Mouse (Mus musculus): Measurements from ENCODE around the gene Kif19a. TPM values are rescaled to one million over a fixed set of nuclear protein-coding genes. Genes with fewer than 3 reads are reported as not detected.

Gene Kif19a
- 0.16 TPM in 1 of 2 replicates, not detected in the other for polyA plus RNA-seq (2014; fragmentation: Nextera tagmentation; extraction: Ambion mirVana)

- H3K4me2 ChIP-seq, result peak within 1 kb of the TSS; percentile 82
- DNase-seq (ENCODE audit: low spot score) (peak; percentile 70), ATAC-seq (replicated peaks; ENCODE audit: low FRiP score) (peak; percentile 81)
- no peak within 1 kb of the TSS for H3K27ac ChIP-seq (ENCODE audit: low read depth, low read length)
- 4% methylated on average over 49 of the region's 51 CpGs for WGBS
- H3K36me3 ChIP-seq (ENCODE audit: control insufficient read depth, insufficient read depth, low read length), result no peaks in the 10 kb centered on the region
- no peaks in the 10 kb centered on the region for H3K9me3 ChIP-seq (ENCODE audit: control insufficient read depth, low read length)
- peak within 1 kb of the TSS; percentile 23; the same call in 1 of the 2 replicates for H3K9ac ChIP-seq (ENCODE audit: low read depth, low read length)
- no peaks in the 10 kb centered on the region for H3K4me1 ChIP-seq (replicated peaks; ENCODE audit: control insufficient read depth, insufficient read depth, low read length)
- peaks cover 26% of the 10 kb centered on the region for H3K27me3 ChIP-seq (replicated peaks; ENCODE audit: control insufficient read depth, insufficient read depth, low read length)
- H3K4me3 ChIP-seq (ENCODE audit: low read depth, low read length), result peak within 1 kb of the TSS; percentile 47
These were observed at the start of gene Kif19a for GRCm38 (mm10) chr11:114764820-114765818. TSS of gene Kif19a (plus strand) at chr11:114765388.

GRCm38 (mm10) chr11:114715531-114715930 is 49.7 kb upstream of the Kif19a start:
- no peak for ATAC-seq (replicated peaks; ENCODE audit: low FRiP score)
- Histone ChIP-seq H3K36me3 (ENCODE audit: control insufficient read depth, insufficient read depth, low read length) (no peaks in the 10 kb centered on the region; the same call in 1 of the 2 replicates), H3K4me3 (ENCODE audit: low read depth, low read length) (no peak overlapping the region), H3K4me2 (no peak overlapping the region), H3K9ac (ENCODE audit: low read depth, low read length) (no peak overlapping the region), H3K9me3 (ENCODE audit: control insufficient read depth, low read length) (no peaks in the 10 kb centered on the region), H3K4me1 (replicated peaks; ENCODE audit: control insufficient read depth, insufficient read depth, low read length) (no peaks in the 10 kb centered on the region), H3K27ac (ENCODE audit: low read depth, low read length) (no peak overlapping the region), H3K27me3 (replicated peaks; ENCODE audit: control insufficient read depth, insufficient read depth, low read length) (no peaks in the 10 kb centered on the region)
- DNase-seq (ENCODE audit: low spot score), result no peak
- WGBS, result 76% methylated on average over 7 of the region's 7 CpGs

GRCm38 (mm10) chr11:114720535-114720934 is 44.7 kb upstream of the Kif19a start:
- H3K4me1 ChIP-seq (replicated peaks; ENCODE audit: control insufficient read depth, insufficient read depth, low read length), result no peaks in the 10 kb centered on the region
- H3K4me3 ChIP-seq (ENCODE audit: low read depth, low read length), result no peak overlapping the region
- no peak overlapping the region for H3K9ac ChIP-seq (ENCODE audit: low read depth, low read length)
- no peak overlapping the region for H3K27ac ChIP-seq (ENCODE audit: low read depth, low read length)
- no peak overlapping the region for H3K4me2 ChIP-seq
- WGBS, result 83% methylated on average over 10 of the region's 10 CpGs
- H3K36me3 ChIP-seq (ENCODE audit: control insufficient read depth, insufficient read depth, low read length), result no peaks in the 10 kb centered on the region
- DNase-seq (ENCODE audit: low spot score), result no peak
- H3K9me3 ChIP-seq (ENCODE audit: control insufficient read depth, low read length), result no peaks in the 10 kb centered on the region
- no peaks in the 10 kb centered on the region for H3K27me3 ChIP-seq (replicated peaks; ENCODE audit: control insufficient read depth, insufficient read depth, low read length)
- no peak for ATAC-seq (replicated peaks; ENCODE audit: low FRiP score)

GRCm38 (mm10) chr11:114722438-114722837 is 42.8 kb upstream of the Kif19a start:
- ATAC-seq (replicated peaks; ENCODE audit: low FRiP score), result no peak
- Histone ChIP-seq H3K27ac (ENCODE audit: low read depth, low read length) (no peak overlapping the region), H3K4me2 (no peak overlapping the region), H3K9me3 (ENCODE audit: control insufficient read depth, low read length) (no peaks in the 10 kb centered on the region), H3K27me3 (replicated peaks; ENCODE audit: control insufficient read depth, insufficient read depth, low read length) (peaks cover 9% of the 10 kb centered on the region), H3K36me3 (ENCODE audit: control insufficient read depth, insufficient read depth, low read length) (no peaks in the 10 kb centered on the region), H3K4me3 (ENCODE audit: low read depth, low read length) (no peak overlapping the region), H3K4me1 (replicated peaks; ENCODE audit: control insufficient read depth, insufficient read depth, low read length) (peaks cover 2% of the 10 kb centered on the region), H3K9ac (ENCODE audit: low read depth, low read length) (no peak overlapping the region)
- no peak for DNase-seq (ENCODE audit: low spot score)
- WGBS, result 77% methylated on average over 8 of the region's 8 CpGs

- Histone ChIP-seq H3K4me3 (ENCODE audit: low read depth, low read length) (no peak overlapping the region), H3K4me2 (no peak overlapping the region), H3K36me3 (ENCODE audit: control insufficient read depth, insufficient read depth, low read length) (no peaks in the 10 kb centered on the region), H3K4me1 (replicated peaks; ENCODE audit: control insufficient read depth, insufficient read depth, low read length) (peaks cover 4% of the 10 kb centered on the region), H3K9me3 (ENCODE audit: control insufficient read depth, low read length) (no peaks in the 10 kb centered on the region), H3K27ac (ENCODE audit: low read depth, low read length) (no peak overlapping the region), H3K27me3 (replicated peaks; ENCODE audit: control insufficient read depth, insufficient read depth, low read length) (peaks cover 13% of the 10 kb centered on the region), H3K9ac (ENCODE audit: low read depth, low read length) (no peak overlapping the region)
- WGBS, result 71% methylated on average over 13 of the region's 13 CpGs
- DNase-seq (ENCODE audit: low spot score) (no peak), ATAC-seq (replicated peaks; ENCODE audit: low FRiP score) (no peak)
These were observed 42.2 kb upstream of the Kif19a start for GRCm38 (mm10) chr11:114723030-114723429.

GRCm38 (mm10) chr11:114724787-114725590 is 40.2 kb upstream of the Kif19a start:
- DNase-seq (ENCODE audit: low spot score), result no peak
- H3K36me3 ChIP-seq (ENCODE audit: control insufficient read depth, insufficient read depth, low read length), result no peaks in the 10 kb centered on the region
- H3K27ac ChIP-seq (ENCODE audit: low read depth, low read length), result no peak overlapping the region
- H3K27me3 ChIP-seq (replicated peaks; ENCODE audit: control insufficient read depth, insufficient read depth, low read length), result peaks cover 17% of the 10 kb centered on the region
- whole genome bisulfite sequencing, result 52% methylated on average over 11 of the region's 11 CpGs
- H3K4me2 ChIP-seq, result no peak overlapping the region
- no peaks in the 10 kb centered on the region for H3K9me3 ChIP-seq (ENCODE audit: control insufficient read depth, low read length)
- ATAC-seq (replicated peaks; ENCODE audit: low FRiP score), result no peak
- H3K4me1 ChIP-seq (replicated peaks; ENCODE audit: control insufficient read depth, insufficient read depth, low read length), result peaks cover 4% of the 10 kb centered on the region
- H3K4me3 ChIP-seq (ENCODE audit: low read depth, low read length), result no peak overlapping the region
- H3K9ac ChIP-seq (ENCODE audit: low read depth, low read length), result no peak overlapping the region

GRCm38 (mm10) chr11:114726965-114727825 is 38.0 kb upstream of the Kif19a start, which contains the start of gene Dnaic2:
TSS of gene Dnaic2 (plus strand) at chr11:114727408.
- Histone ChIP-seq H3K4me1 (replicated peaks; ENCODE audit: control insufficient read depth, insufficient read depth, low read length) (peaks cover 4% of the 10 kb centered on the region), H3K27ac (ENCODE audit: low read depth, low read length) (no peak within 1 kb of the TSS), H3K9me3 (ENCODE audit: control insufficient read depth, low read length) (no peaks in the 10 kb centered on the region), H3K4me3 (ENCODE audit: low read depth, low read length) (peak within 1 kb of the TSS; percentile 31), H3K27me3 (replicated peaks; ENCODE audit: control insufficient read depth, insufficient read depth, low read length) (peaks cover 17% of the 10 kb centered on the region), H3K4me2 (peak within 1 kb of the TSS; percentile 61), H3K9ac (ENCODE audit: low read depth, low read length) (no peak within 1 kb of the TSS), H3K36me3 (ENCODE audit: control insufficient read depth, insufficient read depth, low read length) (no peaks in the 10 kb centered on the region)
- peak; percentile 43 for DNase-seq (ENCODE audit: low spot score)
- peak; percentile 47; the same call in 1 of the 2 replicates for ATAC-seq (replicated peaks; ENCODE audit: low FRiP score)
- 13% methylated on average over 34 of the region's 34 CpGs for WGBS

- Histone ChIP-seq H3K9me3 (ENCODE audit: control insufficient read depth, low read length) (no peaks in the 10 kb centered on the region), H3K4me2 (peak overlapping the region; percentile 61), H3K27me3 (replicated peaks; ENCODE audit: control insufficient read depth, insufficient read depth, low read length) (peaks cover 17% of the 10 kb centered on the region), H3K4me3 (ENCODE audit: low read depth, low read length) (no peak overlapping the region), H3K9ac (ENCODE audit: low read depth, low read length) (no peak overlapping the region), H3K4me1 (replicated peaks; ENCODE audit: control insufficient read depth, insufficient read depth, low read length) (peaks cover 4% of the 10 kb centered on the region), H3K36me3 (ENCODE audit: control insufficient read depth, insufficient read depth, low read length) (no peaks in the 10 kb centered on the region), H3K27ac (ENCODE audit: low read depth, low read length) (no peak overlapping the region)
- WGBS, result 32% methylated on average over 5 of the region's 5 CpGs
- ATAC-seq (replicated peaks; ENCODE audit: low FRiP score), result no peak
- DNase-seq (ENCODE audit: low spot score), result no peak
These were observed 37.4 kb upstream of the Kif19a start for GRCm38 (mm10) chr11:114727826-114728186.
